Mouse (Mus musculus): ENCODE data around the gene Tlcd2. TPM values are rescaled to one million over a fixed set of nuclear protein-coding genes. Genes with fewer than 3 reads are reported as not detected.

The Tlcd2 gene
- polyA plus RNA-seq, 1 experiment = 11.4 TPM

DNA sequence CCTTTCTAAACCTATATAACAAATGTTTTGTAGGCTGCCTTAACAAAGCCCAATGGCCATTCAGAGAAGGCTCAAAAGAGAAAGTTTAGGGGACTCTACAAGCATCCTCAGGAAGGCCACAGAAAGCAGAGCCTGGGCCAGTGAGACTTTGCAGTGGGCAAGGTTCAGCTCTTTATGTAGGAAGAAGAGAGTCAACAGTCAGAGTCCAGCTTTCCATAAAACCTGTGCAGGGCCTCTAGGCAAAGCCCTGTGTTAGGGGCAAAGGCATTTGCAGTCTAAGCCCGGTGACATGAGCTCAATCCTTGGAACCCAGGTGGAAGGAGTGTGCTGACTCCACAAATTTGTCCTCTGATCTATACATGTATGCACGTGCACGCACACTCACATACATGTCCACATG, 37.1 kb upstream of the Tlcd2 start:
- Histone ChIP-seq H3K4me1 (ENCODE audit: control insufficient read depth, insufficient read depth, low read length) (0 out of 2 replicates have a peak, but pooled peaks cover 2% of the 10 kb centered on the region), H3K4me3 (ENCODE audit: insufficient read depth, low read length) (no peak overlapping the region), H3K27ac (ENCODE audit: insufficient read depth, low read length) (no peak overlapping the region)
- no peak for TF ChIP-seq POLR2A (IDR thresholded peaks at IDR 0.05; ENCODE audit: low read depth, low read length)
- no peak for TF ChIP-seq CTCF (IDR thresholded peaks at IDR 0.05; ENCODE audit: borderline replicate concordance, insufficient read depth, low read length)

DNA sequence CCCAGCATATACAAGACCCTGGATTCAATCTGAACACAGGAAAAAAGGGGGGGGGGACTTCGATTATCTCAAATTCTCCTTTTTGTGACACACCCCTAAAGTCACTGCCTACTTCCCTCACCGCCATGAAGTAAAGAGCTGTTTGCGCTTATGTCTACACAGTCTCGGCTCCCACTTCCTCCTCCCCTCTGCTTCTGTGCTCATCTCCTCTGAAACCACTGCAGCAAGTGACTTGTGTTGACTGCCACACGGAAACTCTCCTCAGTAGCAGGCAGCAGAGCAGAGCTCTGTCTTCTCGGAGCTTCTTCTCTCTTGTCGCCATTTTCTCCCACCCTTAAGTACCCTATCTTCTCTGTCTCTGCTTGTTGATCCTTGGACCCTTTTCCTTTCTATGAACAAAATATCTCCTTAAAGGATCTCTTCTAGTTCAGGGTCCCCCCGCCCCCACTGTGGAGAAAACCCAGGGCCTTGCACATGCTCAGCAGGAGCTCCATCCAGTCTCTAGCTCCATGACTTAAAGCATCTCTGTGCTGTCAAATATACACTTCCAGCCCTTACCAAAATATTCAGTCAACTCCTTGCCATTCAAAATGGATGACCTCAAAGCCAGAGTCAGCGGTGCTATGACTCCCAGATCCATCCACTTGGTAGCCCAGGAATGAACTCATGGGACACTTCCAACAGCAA, 32.4 kb upstream of the Tlcd2 start:
- H3K4me1 ChIP-seq (ENCODE audit: control insufficient read depth, insufficient read depth, low read length) = no peaks in the 10 kb centered on the region
- H3K4me3 ChIP-seq (ENCODE audit: insufficient read depth, low read length) = no peak overlapping the region
- no peak overlapping the region for H3K27ac ChIP-seq (ENCODE audit: insufficient read depth, low read length)
- TF ChIP-seq POLR2A (IDR thresholded peaks at IDR 0.05; ENCODE audit: low read depth, low read length) (no peak), CTCF (IDR thresholded peaks at IDR 0.05; ENCODE audit: borderline replicate concordance, insufficient read depth, low read length) (no peak)

GRCm38 (mm10) chr11:75431307-75431706, 30.2 kb upstream of the Tlcd2 start:
- no peaks in the 10 kb centered on the region for H3K4me1 ChIP-seq (ENCODE audit: control insufficient read depth, insufficient read depth, low read length)
- TF ChIP-seq POLR2A (IDR thresholded peaks at IDR 0.05; ENCODE audit: low read depth, low read length) (no peak), CTCF (IDR thresholded peaks at IDR 0.05; ENCODE audit: borderline replicate concordance, insufficient read depth, low read length) (no peak)
- no peak overlapping the region for H3K27ac ChIP-seq (ENCODE audit: insufficient read depth, low read length)
- H3K4me3 ChIP-seq (ENCODE audit: insufficient read depth, low read length) = no peak overlapping the region

GRCm38 (mm10) chr11:75434138-75434537, 27.4 kb upstream of the Tlcd2 start:
- Histone ChIP-seq H3K4me1 (ENCODE audit: control insufficient read depth, insufficient read depth, low read length) (no peaks in the 10 kb centered on the region), H3K4me3 (ENCODE audit: insufficient read depth, low read length) (no peak overlapping the region)
- TF ChIP-seq CTCF (IDR thresholded peaks at IDR 0.05; ENCODE audit: borderline replicate concordance, insufficient read depth, low read length) = no peak
- TF ChIP-seq POLR2A (IDR thresholded peaks at IDR 0.05; ENCODE audit: low read depth, low read length) = no peak

DNA sequence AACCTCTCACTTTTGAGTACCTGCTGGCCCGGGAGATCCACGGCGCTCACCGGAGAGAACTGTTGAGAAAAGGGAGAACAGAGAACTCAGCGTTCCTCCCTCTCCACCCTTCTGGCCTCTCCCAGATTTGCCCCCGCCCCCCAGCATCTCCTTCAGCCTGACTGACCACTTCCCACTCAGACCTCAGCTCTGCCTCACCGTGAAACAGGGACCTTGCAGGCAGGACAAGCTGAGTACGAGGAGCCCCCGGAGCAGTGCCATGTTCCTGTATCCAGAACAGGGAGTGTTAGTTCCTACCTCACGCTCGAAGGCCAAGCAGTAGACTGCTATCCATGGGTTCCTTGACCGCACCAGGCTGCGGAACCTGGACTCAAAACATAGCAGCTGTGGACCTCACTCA, 23.3 kb upstream of the Tlcd2 start:
- TF ChIP-seq POLR2A (IDR thresholded peaks at IDR 0.05; ENCODE audit: low read depth, low read length) = no peak
- TF ChIP-seq CTCF (IDR thresholded peaks at IDR 0.05; ENCODE audit: borderline replicate concordance, insufficient read depth, low read length) = no peak
- no peak overlapping the region for H3K4me3 ChIP-seq (ENCODE audit: insufficient read depth, low read length)
- H3K27ac ChIP-seq (ENCODE audit: insufficient read depth, low read length) = no peak overlapping the region
- H3K4me1 ChIP-seq (ENCODE audit: control insufficient read depth, insufficient read depth, low read length) = no peaks in the 10 kb centered on the region

More at GRCm38 (mm10) chr11:75434138-75434537, 27.4 kb upstream of the Tlcd2 start:
- H3K27ac ChIP-seq (ENCODE audit: insufficient read depth, low read length) = no peak overlapping the region

DNA sequence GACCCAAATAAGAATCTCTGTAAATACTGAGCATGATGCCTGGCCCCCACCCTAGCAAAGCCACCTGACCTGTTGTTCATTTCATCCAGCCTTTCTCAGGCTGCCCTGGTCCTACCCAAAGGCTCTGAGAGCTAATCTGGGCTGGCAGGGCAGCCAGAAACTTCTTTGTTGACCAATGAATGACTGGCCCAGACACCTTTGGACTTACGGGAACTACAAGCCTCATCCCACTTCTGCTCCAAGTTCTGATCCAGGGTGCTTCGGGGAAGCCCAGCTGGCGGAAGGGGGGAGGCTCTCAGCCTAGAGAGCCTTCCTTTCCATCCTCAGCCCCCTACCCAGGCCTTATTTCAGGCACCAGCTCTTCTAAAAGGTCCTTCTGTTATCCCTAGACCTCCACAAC, 22.7 kb upstream of the Tlcd2 start:
- no peak for TF ChIP-seq POLR2A (IDR thresholded peaks at IDR 0.05; ENCODE audit: low read depth, low read length)
- no peak for TF ChIP-seq CTCF (IDR thresholded peaks at IDR 0.05; ENCODE audit: borderline replicate concordance, insufficient read depth, low read length)
- Histone ChIP-seq H3K27ac (ENCODE audit: insufficient read depth, low read length) (no peak overlapping the region), H3K4me3 (ENCODE audit: insufficient read depth, low read length) (no peak overlapping the region), H3K4me1 (ENCODE audit: control insufficient read depth, insufficient read depth, low read length) (no peaks in the 10 kb centered on the region)

DNA sequence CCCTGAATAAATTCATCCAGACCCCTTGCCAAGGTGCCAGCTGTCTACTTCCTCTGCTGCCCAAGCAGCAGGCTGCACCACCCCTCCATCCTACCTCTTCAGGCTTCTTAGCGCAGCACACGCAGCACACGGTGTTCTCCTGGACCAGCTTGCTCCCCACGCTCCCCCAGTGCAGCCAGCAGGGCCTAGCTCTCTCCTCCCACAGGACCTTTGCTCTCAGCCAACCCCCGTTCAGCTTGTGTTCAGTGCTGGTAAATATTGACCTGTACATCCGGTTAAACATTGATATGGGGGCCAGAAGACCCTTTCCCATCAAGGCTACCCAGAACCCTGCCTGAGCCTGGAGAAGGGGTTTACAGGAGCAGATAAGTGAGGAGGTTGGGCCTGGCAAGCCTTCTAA, 22.2 kb upstream of the Tlcd2 start, which contains the start of gene Serpinf2:
Gene Serpinf2 (minus strand): TSS at position 229 of the 400 bp plus-strand sequence.
- TF ChIP-seq POLR2A (IDR thresholded peaks at IDR 0.05; ENCODE audit: low read depth, low read length) (no peak), CTCF (IDR thresholded peaks at IDR 0.05; ENCODE audit: borderline replicate concordance, insufficient read depth, low read length) (no peak)
- Histone ChIP-seq H3K4me1 (ENCODE audit: control insufficient read depth, insufficient read depth, low read length) (no peaks in the 10 kb centered on the region), H3K4me3 (ENCODE audit: insufficient read depth, low read length) (no peak within 1 kb of the TSS), H3K27ac (ENCODE audit: insufficient read depth, low read length) (no peak within 1 kb of the TSS)

GRCm38 (mm10) chr11:75439951-75440350, 21.6 kb upstream of the Tlcd2 start:
- no peaks in the 10 kb centered on the region for H3K4me1 ChIP-seq (ENCODE audit: control insufficient read depth, insufficient read depth, low read length)
- TF ChIP-seq POLR2A (IDR thresholded peaks at IDR 0.05; ENCODE audit: low read depth, low read length) = no peak
- TF ChIP-seq CTCF (IDR thresholded peaks at IDR 0.05; ENCODE audit: borderline replicate concordance, insufficient read depth, low read length) = no peak
- H3K27ac ChIP-seq (ENCODE audit: insufficient read depth, low read length) = no peak overlapping the region
- H3K4me3 ChIP-seq (ENCODE audit: insufficient read depth, low read length) = no peak overlapping the region

GRCm38 (mm10) chr11:75441034-75441433, 20.5 kb upstream of the Tlcd2 start:
- H3K27ac ChIP-seq (ENCODE audit: insufficient read depth, low read length) = no peak overlapping the region
- no peak for TF ChIP-seq CTCF (IDR thresholded peaks at IDR 0.05; ENCODE audit: borderline replicate concordance, insufficient read depth, low read length)
- no peak for TF ChIP-seq POLR2A (IDR thresholded peaks at IDR 0.05; ENCODE audit: low read depth, low read length)
- no peaks in the 10 kb centered on the region for H3K4me1 ChIP-seq (ENCODE audit: control insufficient read depth, insufficient read depth, low read length)

DNA sequence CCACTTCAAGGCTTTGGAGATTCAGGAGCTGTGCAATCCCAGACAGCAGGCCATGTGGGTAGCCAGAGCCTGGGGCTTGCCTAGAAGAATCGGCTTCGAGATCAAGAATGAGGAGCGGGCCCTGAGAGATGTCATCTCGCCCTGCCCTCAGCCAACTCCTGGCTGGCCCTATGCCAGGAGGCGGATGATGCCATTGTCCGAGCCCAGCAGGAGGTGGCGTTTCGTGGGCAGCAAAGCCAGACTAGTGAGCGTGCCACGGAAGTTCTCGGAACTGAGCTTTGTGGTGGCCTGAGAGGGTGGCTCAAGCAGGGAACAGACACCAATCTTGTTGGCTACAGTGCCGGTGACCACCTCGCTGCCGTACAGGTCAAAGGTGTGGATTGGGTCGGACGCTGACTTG, 19.9 kb upstream of the Tlcd2 start:
- Histone ChIP-seq H3K27ac (ENCODE audit: insufficient read depth, low read length) (no peak overlapping the region), H3K4me1 (ENCODE audit: control insufficient read depth, insufficient read depth, low read length) (no peaks in the 10 kb centered on the region), H3K4me3 (ENCODE audit: insufficient read depth, low read length) (no peak overlapping the region)
- no peak for TF ChIP-seq CTCF (IDR thresholded peaks at IDR 0.05; ENCODE audit: borderline replicate concordance, insufficient read depth, low read length)
- TF ChIP-seq POLR2A (IDR thresholded peaks at IDR 0.05; ENCODE audit: low read depth, low read length) = no peak

More at GRCm38 (mm10) chr11:75441034-75441433, 20.5 kb upstream of the Tlcd2 start:
- H3K4me3 ChIP-seq (ENCODE audit: insufficient read depth, low read length) = no peak overlapping the region
